Mouse (Mus musculus) ovary, adult 2 months (tissue): ENCODE data around the gene Zfp101. TPM values are rescaled to one million over a fixed set of nuclear protein-coding genes. Genes with fewer than 3 reads are reported as not detected.

Experiments used
- polyA plus RNA-seq: library from polyadenylated mRNA; depleted of rRNA; stranded (reverse); fragments of >200 nt; gene quantifications from 2 replicates; pipeline ENCODE4 v1.2.3, GENCODE M21; 2012; rRNA removed

The Zfp101 gene
- 1.0 and 1.4 TPM in 2 replicates for polyA plus RNA-seq

GRCm38 (mm10) chr17:33394182-33395034 lies at the start of gene Zfp101:
Gene Zfp101, minus strand, starts transcription at chr17:33394641.

GRCm38 (mm10) chr17:33432019-33432946 lies 37.8 kb upstream of the Zfp101 start, which contains the start of gene Actl9:
Gene Actl9, plus strand, starts transcription at chr17:33432896.

GRCm38 (mm10) chr17:33358411-33359384 lies 35.7 kb downstream of the Zfp101 start, which contains the start of gene Zfp81:
Gene Zfp81, minus strand, starts transcription at chr17:33358878.

Other genes starting within 250 kb of the Zfp101 start
- not detected in 2 replicates for gene Olfr55, start 226.2 kb downstream of the Zfp101 start, polyA plus RNA-seq
- not detected in 2 replicates for gene Olfr239, start 203.3 kb downstream of the Zfp101 start, polyA plus RNA-seq
- gene Olfr1564, start 173.0 kb downstream of the Zfp101 start, polyA plus RNA-seq, result 0.29 TPM in 1 of 2 replicates, not detected in the other
- gene Zfp955a, start 139.5 kb downstream of the Zfp101 start, polyA plus RNA-seq, result 0.50 and 0.74 TPM in 2 replicates
- gene Olfr63, start 130.0 kb downstream of the Zfp101 start, polyA plus RNA-seq, result not detected in 2 replicates
- gene Zfp955b, start 105.1 kb downstream of the Zfp101 start, polyA plus RNA-seq, result 1.1 and 1.2 TPM in 2 replicates
- gene Zfp81, start 35.8 kb downstream of the Zfp101 start, polyA plus RNA-seq, result 0.46 and 1.3 TPM in 2 replicates
- gene Actl9, start 38.3 kb upstream of the Zfp101 start, polyA plus RNA-seq, result 0.26 and 0.38 TPM in 2 replicates
- gene Adamts10, start 129.6 kb upstream of the Zfp101 start, polyA plus RNA-seq, result 249 and 256 TPM in 2 replicates
- 5.1 and 5.2 TPM in 2 replicates for gene Myo1f, start 161.1 kb upstream of the Zfp101 start, polyA plus RNA-seq
- 68.7 and 113 TPM in 2 replicates for gene Zfp414, start 234.4 kb upstream of the Zfp101 start, polyA plus RNA-seq
- 1.1 and 1.4 TPM in 2 replicates for gene Pram1, start 243.4 kb upstream of the Zfp101 start, polyA plus RNA-seq